Mouse (Mus musculus) C2C12 (cell line): ENCODE data around the gene Fndc7. TPM values are rescaled to one million over a fixed set of nuclear protein-coding genes. Genes with fewer than 3 reads are reported as not detected.

ENCODE experiments used
- H3K27me3 ChIP-seq: one replicate; pipeline ENCODE4 v1.6.1; 2011; ENCODE audit not compliant: control insufficient read depth, insufficient read depth, insufficient read length
- H3K36me3 ChIP-seq: one replicate; pipeline ENCODE4 v1.6.1; 2011; ENCODE audit not compliant: control insufficient read depth, insufficient read depth
- H3K4me3 ChIP-seq: one replicate; pipeline ENCODE4 v1.5.1; 2011; ENCODE audit warnings: mild to moderate bottlenecking, control low read depth; ENCODE audit not compliant: poor library complexity, insufficient read depth, severe bottlenecking
- H3K79me2 ChIP-seq: one replicate; pipeline ENCODE4 v1.6.1; 2011; ENCODE audit not compliant: control insufficient read depth, insufficient read depth
- H3K79me3 ChIP-seq: one replicate; pipeline ENCODE4 v1.6.1; 2011; ENCODE audit warnings: low read depth, control low read depth
- H3ac ChIP-seq: one replicate; pipeline ENCODE3; 2011; ENCODE audit warnings: low read depth; ENCODE audit not compliant: control insufficient read depth, insufficient read length
- CEBPB ChIP-seq: IDR thresholded peaks from one replicate; pipeline ENCODE4 v1.6.1; 2011; ENCODE audit warnings: low read depth, mild to moderate bottlenecking, control low read depth, moderate library complexity
- CTCF ChIP-seq: IDR thresholded peaks from one replicate; pipeline ENCODE4 v1.5.1; 2011; ENCODE audit not compliant: control insufficient read depth, insufficient read depth, insufficient read length
- FOSL1 ChIP-seq: IDR thresholded peaks from one replicate; pipeline ENCODE4 v1.8.0; 2011; ENCODE audit warnings: mild to moderate bottlenecking, low read length; ENCODE audit not compliant: poor library complexity, insufficient read depth, severe bottlenecking
- MAX ChIP-seq: IDR thresholded peaks from one replicate; pipeline ENCODE4 v1.6.1; 2011; ENCODE audit warnings: mild to moderate bottlenecking, control low read depth
- MYOD1 ChIP-seq: IDR thresholded peaks from one replicate; pipeline ENCODE4 v1.6.1; 2011; ENCODE audit warnings: low read depth; ENCODE audit not compliant: control insufficient read depth, insufficient read length
- MYOG ChIP-seq: IDR thresholded peaks from one replicate; pipeline ENCODE4 v1.6.1; 2011; ENCODE audit not compliant: control insufficient read depth, insufficient read length; ENCODE audit errors: extremely low read depth
- USF1 ChIP-seq: IDR thresholded peaks from one replicate; pipeline ENCODE4 v1.6.1; 2011; ENCODE audit warnings: low read depth, mild to moderate bottlenecking, control low read depth, moderate library complexity
- long read RNA-seq, 2 experiments: library from polyadenylated mRNA; unstranded; transcript quantifications; one replicate each; pipeline ENCODE4 v2.0.0; 2019 to 2020
- polyA plus RNA-seq: library from polyadenylated mRNA; unstranded; fragments of >200 nt; fragmentation: generic; extraction: Trizol; gene quantifications from one replicate; pipeline ENCODE4 v1.2.1, GENCODE M21; 2012; ENCODE audit warnings: missing spikeins

The Fndc7 gene
- polyA plus RNA-seq, result 0.01 TPM
- long read RNA-seq, experiment 1, result 0 reads
- long read RNA-seq, experiment 2, result 0 reads

GRCm38 (mm10) chr3:108889908-108890307 is at the start of gene Fndc7:
Fndc7 (minus strand) TSS chr3:108890008.
- Histone ChIP-seq H3ac (no peak within 1 kb of the TSS), H3K79me2 (no peaks in the 10 kb centered on the region)
- no peak for TF ChIP-seq MYOD1
- TF ChIP-seq MAX, result no peak
- no peak for TF ChIP-seq MYOG
- TF ChIP-seq USF1, result no peak

GRCm38 (mm10) chr3:108939573-108939972 is 49.8 kb upstream of the Fndc7 start, which contains the start of gene Henmt1:
Henmt1 (plus strand) TSS chr3:108939873.
- Histone ChIP-seq H3K4me3 (no peak within 1 kb of the TSS), H3K36me3 (no peaks in the 10 kb centered on the region), H3K27me3 (no peaks in the 10 kb centered on the region), H3ac (no peak within 1 kb of the TSS), H3K79me3 (no peaks in the 10 kb centered on the region), H3K79me2 (no peaks in the 10 kb centered on the region)
- no peak for TF ChIP-seq USF1
- no peak for TF ChIP-seq MYOD1
- TF ChIP-seq MYOG, result no peak
- TF ChIP-seq FOSL1, result no peak
- TF ChIP-seq MAX, result no peak
- no peak for TF ChIP-seq CEBPB

More at GRCm38 (mm10) chr3:108889908-108890307, at the start of gene Fndc7:
- no peaks in the 10 kb centered on the region for H3K27me3 ChIP-seq
- no peak within 1 kb of the TSS for H3K4me3 ChIP-seq
- H3K36me3 ChIP-seq, result no peaks in the 10 kb centered on the region
- no peaks in the 10 kb centered on the region for H3K79me3 ChIP-seq

DNA sequence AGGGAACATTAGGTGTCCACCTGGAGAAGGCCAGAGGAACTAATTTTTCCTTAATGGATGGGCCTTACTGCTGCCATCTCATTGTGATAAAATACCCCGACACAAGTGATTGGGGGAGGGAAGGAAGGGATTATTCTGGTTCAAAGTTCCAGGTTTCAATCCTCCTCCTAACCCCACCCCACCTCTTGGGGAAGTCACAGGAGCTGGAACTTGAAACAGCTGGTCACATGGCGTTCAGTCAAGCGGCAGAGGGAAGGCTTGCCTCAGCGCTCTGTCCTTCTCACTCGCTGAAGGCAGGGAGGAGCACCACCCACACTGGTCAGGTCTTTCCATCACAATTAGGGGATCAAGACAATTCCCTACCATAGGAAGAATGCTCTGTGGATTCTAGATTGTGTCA is 48.9 kb upstream of the Fndc7 start:
- H3ac ChIP-seq, result no peak overlapping the region
- no peaks in the 10 kb centered on the region for H3K79me2 ChIP-seq
- no peaks in the 10 kb centered on the region for H3K27me3 ChIP-seq
- H3K79me3 ChIP-seq, result no peaks in the 10 kb centered on the region
- H3K36me3 ChIP-seq, result no peaks in the 10 kb centered on the region
- no peak overlapping the region for H3K4me3 ChIP-seq
- TF ChIP-seq USF1 (no peak), MYOD1 (no peak), MYOG (no peak), CTCF (no peak), MAX (no peak), FOSL1 (no peak), CEBPB (no peak)

GRCm38 (mm10) chr3:108933557-108933956 is 43.7 kb upstream of the Fndc7 start:
- Histone ChIP-seq H3K79me2 (no peaks in the 10 kb centered on the region), H3K36me3 (no peaks in the 10 kb centered on the region), H3K27me3 (no peaks in the 10 kb centered on the region), H3ac (no peak overlapping the region), H3K79me3 (no peaks in the 10 kb centered on the region), H3K4me3 (no peak overlapping the region)
- TF ChIP-seq MYOD1 (no peak), MAX (no peak), CTCF (no peak), USF1 (no peak), FOSL1 (no peak), CEBPB (no peak), MYOG (no peak)

DNA sequence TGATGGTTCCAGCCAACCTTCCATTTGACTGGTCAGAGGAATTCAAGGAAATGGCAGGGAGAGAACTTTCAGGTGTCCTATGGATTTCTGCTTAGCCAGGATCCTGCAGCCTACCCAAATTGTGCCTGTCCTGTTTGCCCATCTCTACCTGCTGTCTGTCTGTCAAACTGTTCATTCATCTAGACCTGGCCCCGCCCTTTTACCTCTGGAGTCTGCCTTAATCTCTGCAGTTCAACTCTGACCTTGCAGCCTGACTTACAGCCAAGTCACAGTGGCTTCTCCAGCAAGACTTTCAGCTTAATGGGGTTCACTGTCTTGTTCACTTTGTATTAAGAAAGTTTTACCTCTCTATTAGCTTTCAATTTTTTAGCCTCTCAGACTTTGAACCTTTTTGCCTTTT is 36.5 kb upstream of the Fndc7 start:
- Histone ChIP-seq H3K36me3 (no peaks in the 10 kb centered on the region), H3K79me3 (no peaks in the 10 kb centered on the region), H3ac (no peak overlapping the region), H3K27me3 (no peaks in the 10 kb centered on the region), H3K4me3 (no peak overlapping the region), H3K79me2 (no peaks in the 10 kb centered on the region)
- TF ChIP-seq MYOD1, result no peak
- TF ChIP-seq CTCF, result no peak
- TF ChIP-seq USF1, result no peak
- TF ChIP-seq MYOG, result no peak
- TF ChIP-seq MAX, result no peak
- no peak for TF ChIP-seq CEBPB
- no peak for TF ChIP-seq FOSL1

GRCm38 (mm10) chr3:108925677-108926076 is 35.9 kb upstream of the Fndc7 start:
- no peak overlapping the region for H3K4me3 ChIP-seq

More at GRCm38 (mm10) chr3:108925677-108926076, 35.9 kb upstream of the Fndc7 start:
- Histone ChIP-seq H3K27me3 (no peaks in the 10 kb centered on the region), H3ac (no peak overlapping the region), H3K79me3 (no peaks in the 10 kb centered on the region), H3K36me3 (no peaks in the 10 kb centered on the region), H3K79me2 (no peaks in the 10 kb centered on the region)
- TF ChIP-seq FOSL1 (no peak), USF1 (no peak), MYOD1 (no peak), CTCF (no peak), MAX (no peak), MYOG (no peak), CEBPB (no peak)
